Mouse (Mus musculus): Measurements from ENCODE around the gene Nsg2. TPM values are rescaled to one million over a fixed set of nuclear protein-coding genes. Genes with fewer than 3 reads are reported as not detected.

The Nsg2 gene
- polyA plus RNA-seq, 1 experiment from 2014 or later: 7.2 TPM

DNA sequence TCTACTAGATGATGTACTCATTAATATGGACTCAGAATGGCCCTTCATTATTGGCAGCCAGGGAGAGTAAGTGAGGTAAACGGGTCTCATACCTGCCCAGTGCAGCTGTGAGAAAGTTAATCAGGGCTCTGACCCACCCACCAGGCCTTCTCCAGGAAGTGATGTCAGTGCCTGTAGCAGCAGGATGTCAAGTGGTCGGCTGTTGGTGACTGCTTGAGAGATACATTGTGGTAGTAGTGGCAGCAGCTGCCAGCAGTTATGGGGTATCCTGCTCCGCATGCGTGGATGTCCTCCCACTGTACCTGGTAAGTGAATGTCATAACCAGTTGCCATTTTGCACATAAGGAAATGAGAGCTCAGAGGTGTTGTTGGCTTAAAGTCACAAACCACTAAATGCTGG, 39.4 kb downstream of the Nsg2 start:
- Histone ChIP-seq H3K27ac (no peak overlapping the region), H3K36me3 (no peaks in the 10 kb centered on the region), H3K9me3 (no peaks in the 10 kb centered on the region), H3K9ac (replicated peaks) (no peak overlapping the region), H3K4me2 (no peak overlapping the region), H3K4me3 (replicated peaks) (no peak overlapping the region), H3K27me3 (no peaks in the 10 kb centered on the region), H3K4me1 (replicated peaks) (peaks cover 15% of the 10 kb centered on the region)
- WGBS: 39% methylated on average over 4 of the region's 4 CpGs
- ATAC-seq (ENCODE audit: insufficient number of reproducible peaks, insufficient read depth, low FRiP score, low TSS enrichment, low read depth): no peak

DNA sequence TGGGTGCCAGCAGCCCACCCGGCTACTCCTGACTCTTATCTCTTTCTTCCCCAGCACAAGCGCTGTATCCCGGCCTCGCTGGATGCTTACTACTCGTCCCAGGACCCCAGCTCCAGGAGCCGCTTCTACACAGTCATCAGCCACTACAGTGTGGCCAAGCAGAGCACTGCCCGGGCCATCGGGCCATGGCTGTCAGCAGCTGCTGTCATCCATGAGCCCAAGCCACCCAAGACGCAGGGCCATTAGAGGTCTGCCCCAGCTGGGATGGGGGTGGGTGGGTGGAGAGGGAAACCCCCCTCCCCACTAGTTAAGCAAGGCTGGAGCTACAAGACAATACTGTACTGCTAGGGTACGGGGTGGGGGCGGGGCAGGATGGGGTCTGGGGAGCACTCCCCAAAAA, 57.1 kb downstream of the Nsg2 start:
- no peaks in the 10 kb centered on the region for H3K27me3 ChIP-seq
- no peak for ATAC-seq (ENCODE audit: insufficient number of reproducible peaks, insufficient read depth, low FRiP score, low TSS enrichment, low read depth)
- H3K36me3 ChIP-seq: no peaks in the 10 kb centered on the region
- H3K4me2 ChIP-seq: no peak overlapping the region
- WGBS: 87% methylated on average over 11 of the region's 11 CpGs
- H3K9me3 ChIP-seq: no peaks in the 10 kb centered on the region
- no peak overlapping the region for H3K9ac ChIP-seq (replicated peaks)
- 0 out of 2 replicates have a peak, but pooled peaks cover 2% of the 10 kb centered on the region for H3K4me1 ChIP-seq (replicated peaks)
- no peak overlapping the region for H3K27ac ChIP-seq
- no peak overlapping the region for H3K4me3 ChIP-seq (replicated peaks)

DNA sequence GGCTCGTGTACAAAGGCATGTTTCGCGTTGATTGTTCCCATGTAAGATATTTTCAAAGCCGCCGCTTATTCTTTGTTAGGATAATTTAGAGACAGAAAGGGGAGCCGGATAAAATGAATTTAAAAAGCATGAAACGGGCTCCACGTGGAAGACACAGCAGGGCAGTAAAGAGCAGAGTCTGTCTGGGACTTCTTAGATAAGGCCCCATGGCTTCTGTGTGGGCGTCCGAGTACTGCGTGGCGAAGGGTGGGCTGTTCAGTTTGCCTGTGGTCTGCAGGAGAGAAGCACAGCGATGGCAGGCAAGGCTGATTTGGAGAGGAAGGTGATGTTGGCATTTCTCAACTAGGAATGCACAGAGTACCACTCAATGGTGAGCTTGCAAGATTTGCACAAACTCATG, 57.6 kb downstream of the Nsg2 start:
- 0 out of 2 replicates have a peak, but pooled peaks cover 2% of the 10 kb centered on the region for H3K4me1 ChIP-seq (replicated peaks)
- no peak overlapping the region for H3K9ac ChIP-seq (replicated peaks)
- WGBS: 87% methylated on average over 13 of the region's 13 CpGs
- no peak for ATAC-seq (ENCODE audit: insufficient number of reproducible peaks, insufficient read depth, low FRiP score, low TSS enrichment, low read depth)
- H3K9me3 ChIP-seq: no peaks in the 10 kb centered on the region
- no peak overlapping the region for H3K4me2 ChIP-seq
- no peak overlapping the region for H3K4me3 ChIP-seq (replicated peaks)
- H3K27me3 ChIP-seq: no peaks in the 10 kb centered on the region
- H3K27ac ChIP-seq: no peak overlapping the region
- no peaks in the 10 kb centered on the region for H3K36me3 ChIP-seq

DNA sequence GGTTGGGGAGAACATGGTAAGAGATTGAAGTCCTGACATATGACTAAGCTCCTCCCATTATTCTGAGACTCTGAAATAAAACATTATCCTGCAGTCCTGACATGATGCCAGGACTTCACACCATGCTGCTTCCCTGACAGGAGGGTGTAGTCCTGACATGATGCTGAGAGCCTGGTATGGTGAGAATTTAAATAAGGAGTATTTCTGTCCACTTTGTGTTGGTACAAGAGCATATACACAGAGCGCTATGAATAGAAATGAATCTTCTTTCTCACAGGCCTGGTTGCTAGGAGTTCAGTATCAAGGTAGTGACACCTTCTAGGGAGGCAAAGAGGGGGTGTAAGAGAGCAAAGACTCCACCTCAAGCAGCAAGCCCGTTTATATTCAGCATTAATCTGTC, 60.8 kb downstream of the Nsg2 start:
- Histone ChIP-seq H3K27ac (no peak overlapping the region), H3K9ac (replicated peaks) (no peak overlapping the region), H3K36me3 (no peaks in the 10 kb centered on the region), H3K4me1 (replicated peaks) (0 out of 2 replicates have a peak, but pooled peaks cover 6% of the 10 kb centered on the region), H3K9me3 (no peaks in the 10 kb centered on the region), H3K27me3 (peaks cover 5% of the 10 kb centered on the region; the same call in 1 of the 2 replicates), H3K4me2 (no peak overlapping the region), H3K4me3 (replicated peaks) (no peak overlapping the region)
- no peak for ATAC-seq (ENCODE audit: insufficient number of reproducible peaks, insufficient read depth, low FRiP score, low TSS enrichment, low read depth)
- WGBS: 64% methylated on average over 2 of the region's 2 CpGs

DNA sequence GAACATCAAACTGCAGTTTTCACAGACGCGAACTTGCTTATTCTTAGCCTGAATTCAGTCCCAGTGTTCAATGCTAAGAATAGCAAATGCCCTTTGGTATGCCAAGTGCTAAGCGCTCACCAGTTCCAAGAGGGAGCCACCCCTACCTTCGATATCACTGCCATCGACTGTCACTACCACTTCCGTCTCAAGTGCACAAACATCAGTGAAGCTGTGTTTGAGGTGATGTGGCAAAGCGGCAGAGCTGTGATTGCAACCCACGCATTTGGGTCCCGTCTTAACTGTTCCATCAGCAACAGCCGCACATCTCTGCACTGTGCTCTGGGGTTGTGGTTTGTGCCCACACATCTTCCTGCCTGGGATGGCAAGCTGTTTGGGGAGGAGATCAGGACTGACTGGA, 61.6 kb downstream of the Nsg2 start:
- no peak overlapping the region for H3K4me3 ChIP-seq (replicated peaks)
- H3K27ac ChIP-seq: no peak overlapping the region
- H3K36me3 ChIP-seq: no peaks in the 10 kb centered on the region
- WGBS: 87% methylated on average over 10 of the region's 10 CpGs
- H3K27me3 ChIP-seq: peaks cover 5% of the 10 kb centered on the region; the same call in 1 of the 2 replicates
- H3K9ac ChIP-seq (replicated peaks): no peak overlapping the region
- no peak for ATAC-seq (ENCODE audit: insufficient number of reproducible peaks, insufficient read depth, low FRiP score, low TSS enrichment, low read depth)
- H3K4me1 ChIP-seq (replicated peaks): 0 out of 2 replicates have a peak, but pooled peaks cover 6% of the 10 kb centered on the region
- H3K4me2 ChIP-seq: no peak overlapping the region
- no peaks in the 10 kb centered on the region for H3K9me3 ChIP-seq

DNA sequence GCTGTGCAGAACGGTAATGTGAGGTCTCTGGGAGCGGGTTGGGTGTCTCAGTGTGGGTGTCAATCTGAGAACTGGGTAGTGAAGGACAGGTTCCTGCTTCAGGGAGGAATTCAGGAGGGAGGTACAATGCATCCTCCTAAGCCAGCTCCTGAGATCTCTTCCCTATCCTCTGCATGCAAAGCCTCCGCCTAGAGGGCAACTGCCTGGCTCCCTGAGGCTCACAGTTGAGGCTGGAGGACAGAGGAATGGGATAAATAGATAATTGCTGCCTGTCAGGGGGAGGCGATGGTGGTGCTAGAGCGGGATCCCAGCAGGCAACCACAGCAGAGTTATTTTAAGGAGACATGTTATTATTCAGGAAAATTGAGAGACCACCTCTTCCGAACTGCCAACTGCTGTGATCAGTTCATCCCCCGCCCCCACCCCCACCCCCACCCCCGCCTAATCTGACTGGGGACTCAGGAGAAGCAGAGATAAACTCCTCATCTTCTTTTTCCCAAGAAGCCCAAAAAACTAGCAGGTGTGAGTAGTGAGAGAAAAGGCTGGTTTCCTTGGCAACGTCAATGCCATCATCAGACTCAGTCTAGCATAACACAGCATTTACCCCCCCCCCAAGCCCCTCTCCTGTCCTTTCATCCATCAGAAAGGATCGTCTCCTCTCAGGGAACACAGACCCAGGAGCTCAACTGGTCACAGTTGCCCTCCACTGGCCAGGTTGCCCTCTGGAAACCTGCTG, 63.7 kb downstream of the Nsg2 start:
- no peak overlapping the region for H3K4me3 ChIP-seq (replicated peaks)
- 18% methylated on average over 10 of the region's 10 CpGs for WGBS
- no peaks in the 10 kb centered on the region for H3K9me3 ChIP-seq
- 0 out of 2 replicates have a peak, but pooled peaks cover 6% of the 10 kb centered on the region for H3K4me1 ChIP-seq (replicated peaks)
- H3K27ac ChIP-seq: no peak overlapping the region
- no peaks in the 10 kb centered on the region for H3K36me3 ChIP-seq
- peaks cover 5% of the 10 kb centered on the region; the same call in 1 of the 2 replicates for H3K27me3 ChIP-seq
- no peak overlapping the region for H3K4me2 ChIP-seq
- ATAC-seq (ENCODE audit: insufficient number of reproducible peaks, insufficient read depth, low FRiP score, low TSS enrichment, low read depth): no peak
- no peak overlapping the region for H3K9ac ChIP-seq (replicated peaks)

DNA sequence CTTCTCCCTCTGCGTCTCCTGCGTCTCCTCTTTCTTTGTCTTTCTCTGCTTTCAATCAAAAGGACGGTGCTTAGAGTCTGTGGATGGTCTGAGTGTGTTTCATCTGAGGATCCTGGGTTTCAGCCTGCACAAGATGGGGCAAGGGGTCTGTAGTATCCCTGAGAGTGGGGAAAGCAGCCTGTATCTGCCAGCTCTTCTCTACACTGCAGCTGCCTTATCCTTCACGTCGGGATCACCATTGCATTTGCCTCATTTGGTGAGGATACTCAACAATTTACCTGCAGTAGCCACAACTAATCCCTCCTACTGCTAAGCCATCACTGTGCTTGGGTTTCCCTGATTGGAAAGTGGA, 64.2 kb downstream of the Nsg2 start:
- WGBS: 23% methylated on average over 5 of the region's 5 CpGs
- Histone ChIP-seq H3K4me1 (replicated peaks) (0 out of 2 replicates have a peak, but pooled peaks cover 6% of the 10 kb centered on the region), H3K27me3 (peaks cover 5% of the 10 kb centered on the region; the same call in 1 of the 2 replicates), H3K9me3 (no peaks in the 10 kb centered on the region), H3K27ac (no peak overlapping the region), H3K4me3 (replicated peaks) (no peak overlapping the region), H3K9ac (replicated peaks) (no peak overlapping the region), H3K4me2 (no peak overlapping the region), H3K36me3 (no peaks in the 10 kb centered on the region)
- ATAC-seq (ENCODE audit: insufficient number of reproducible peaks, insufficient read depth, low FRiP score, low TSS enrichment, low read depth): no peak

DNA sequence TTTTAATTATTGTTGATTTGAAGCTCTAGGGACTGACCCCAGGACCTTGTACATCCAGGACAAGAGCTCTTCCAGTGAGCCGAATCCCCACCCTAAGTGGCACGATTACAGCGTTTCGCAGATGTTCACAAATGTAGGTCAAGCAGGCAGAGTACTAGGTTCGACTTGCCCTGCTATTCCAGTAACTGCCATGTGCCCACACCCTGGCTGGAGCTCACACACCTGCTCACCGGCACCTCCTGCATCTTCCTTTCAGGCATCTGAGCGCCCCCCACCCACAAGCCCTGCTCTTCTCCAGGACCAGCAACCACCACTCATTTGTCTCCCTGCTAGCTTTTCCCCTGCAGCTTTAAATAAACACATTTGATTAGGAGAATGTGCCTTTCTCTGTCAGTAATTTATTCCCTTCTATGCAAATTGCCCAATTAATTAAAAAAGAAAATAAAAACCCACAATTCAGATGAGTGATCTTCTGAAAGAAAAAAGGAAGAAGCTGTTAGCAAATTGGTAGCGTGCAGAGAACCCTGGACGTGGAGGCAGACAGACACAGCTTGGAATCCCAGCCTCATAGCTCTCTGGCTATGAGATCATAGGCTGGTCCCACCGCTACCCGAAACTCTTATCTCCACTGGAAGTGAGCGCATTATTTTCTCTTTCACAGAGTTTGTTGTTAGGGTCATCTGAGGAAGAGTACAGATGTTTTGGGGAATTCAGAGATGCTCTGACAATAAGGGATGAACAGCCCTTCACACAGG, 68.7 kb downstream of the Nsg2 start:
- H3K4me1 ChIP-seq (replicated peaks): no peaks in the 10 kb centered on the region
- H3K9ac ChIP-seq (replicated peaks): no peak overlapping the region
- H3K36me3 ChIP-seq: no peaks in the 10 kb centered on the region
- no peak for ATAC-seq (ENCODE audit: insufficient number of reproducible peaks, insufficient read depth, low FRiP score, low TSS enrichment, low read depth)
- H3K27me3 ChIP-seq: no peaks in the 10 kb centered on the region; the same call in none of the 2 replicates
- 74% methylated on average over 12 of the region's 12 CpGs for WGBS
- H3K27ac ChIP-seq: no peak overlapping the region
- H3K4me3 ChIP-seq (replicated peaks): no peak overlapping the region
- no peak overlapping the region for H3K4me2 ChIP-seq
- H3K9me3 ChIP-seq: no peaks in the 10 kb centered on the region

DNA sequence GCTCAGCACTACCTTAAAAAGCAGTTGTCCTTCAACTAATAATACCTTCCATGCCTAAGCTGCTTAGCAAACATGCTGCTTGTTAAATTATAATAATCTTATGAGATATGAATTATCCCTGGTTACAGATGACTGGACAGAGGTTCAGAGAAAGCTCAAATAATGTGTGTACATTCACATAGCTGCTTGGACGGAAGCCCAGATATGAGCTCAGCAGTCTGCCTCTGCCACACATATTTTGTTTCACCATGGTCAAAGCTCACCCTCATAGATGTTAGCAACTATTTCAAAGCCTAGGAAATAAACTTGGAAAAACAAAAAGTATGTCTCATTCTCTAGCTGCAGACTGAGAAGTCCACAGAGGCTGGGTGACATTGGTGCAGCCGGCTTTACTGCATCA, 74.9 kb downstream of the Nsg2 start:
- H3K27ac ChIP-seq: no peak overlapping the region
- H3K4me1 ChIP-seq (replicated peaks): no peaks in the 10 kb centered on the region
- no peak overlapping the region for H3K4me2 ChIP-seq
- no peak overlapping the region for H3K4me3 ChIP-seq (replicated peaks)
- H3K36me3 ChIP-seq: no peaks in the 10 kb centered on the region
- 74% methylated on average over 2 of the region's 2 CpGs for WGBS
- no peaks in the 10 kb centered on the region; the same call in 1 of the 2 replicates for H3K27me3 ChIP-seq
- no peaks in the 10 kb centered on the region for H3K9me3 ChIP-seq
- H3K9ac ChIP-seq (replicated peaks): no peak overlapping the region
- no peak for ATAC-seq (ENCODE audit: insufficient number of reproducible peaks, insufficient read depth, low FRiP score, low TSS enrichment, low read depth)

DNA sequence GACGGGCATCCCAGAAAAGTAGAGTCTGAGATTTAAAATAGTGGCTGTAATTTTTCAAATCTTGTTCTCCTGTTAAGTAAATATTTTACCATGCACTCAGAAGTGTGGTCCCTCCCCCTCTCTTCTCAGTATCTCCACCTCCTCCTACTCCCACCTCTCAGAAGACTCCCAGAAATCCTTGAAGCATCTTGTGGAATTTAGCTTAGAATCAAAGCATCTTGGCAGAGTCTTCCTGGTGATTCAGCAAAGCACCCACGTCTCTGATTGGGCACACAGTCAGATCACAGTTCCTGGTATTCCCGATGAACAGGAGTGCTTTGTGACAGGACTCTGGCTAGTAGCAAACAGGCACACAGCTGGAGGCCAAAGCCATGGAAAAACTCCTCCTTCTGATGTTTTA, 83.2 kb downstream of the Nsg2 start:
- Histone ChIP-seq H3K9ac (replicated peaks) (no peak overlapping the region), H3K4me2 (no peak overlapping the region), H3K4me1 (replicated peaks) (peaks cover 19% of the 10 kb centered on the region), H3K4me3 (replicated peaks) (no peak overlapping the region), H3K36me3 (no peaks in the 10 kb centered on the region), H3K9me3 (no peaks in the 10 kb centered on the region), H3K27me3 (no peaks in the 10 kb centered on the region), H3K27ac (no peak overlapping the region)
- WGBS: 61% methylated on average over 3 of the region's 3 CpGs
- ATAC-seq (ENCODE audit: insufficient number of reproducible peaks, insufficient read depth, low FRiP score, low TSS enrichment, low read depth): no peak

DNA sequence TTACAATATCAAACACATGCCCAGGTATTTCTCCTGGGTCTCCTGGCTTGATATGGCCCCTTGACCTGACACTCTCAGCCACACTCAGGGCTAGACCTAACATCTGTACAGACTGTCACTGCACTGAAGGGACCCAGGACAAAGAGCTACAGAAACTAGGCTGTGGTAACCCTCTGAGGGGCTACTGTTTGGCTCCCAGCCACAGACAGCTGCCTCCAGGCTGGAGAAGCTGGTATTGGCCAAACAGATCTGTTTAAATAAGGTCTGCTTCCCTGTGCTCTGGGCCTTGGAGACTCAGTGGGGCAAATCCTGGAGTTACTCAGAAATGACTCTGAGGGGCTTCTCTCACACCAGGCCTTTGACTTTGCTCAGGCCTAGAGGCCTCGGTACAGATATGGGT, 86.3 kb downstream of the Nsg2 start:
- no peak overlapping the region for H3K4me3 ChIP-seq (replicated peaks)
- no peaks in the 10 kb centered on the region for H3K27me3 ChIP-seq
- peak overlapping the region; percentile 76 for H3K27ac ChIP-seq
- H3K4me1 ChIP-seq (replicated peaks): peaks cover 19% of the 10 kb centered on the region
- no peaks in the 10 kb centered on the region for H3K36me3 ChIP-seq
- ATAC-seq (ENCODE audit: insufficient number of reproducible peaks, insufficient read depth, low FRiP score, low TSS enrichment, low read depth): no peak
- 87% methylated on average over 1 of the region's 1 CpGs for WGBS
- no peaks in the 10 kb centered on the region for H3K9me3 ChIP-seq
- H3K9ac ChIP-seq (replicated peaks): 0 out of 2 replicates have a peak overlapping the region, but pooled peaks have one; percentile 18
- no peak overlapping the region for H3K4me2 ChIP-seq

Measured in limb, embryonic 12.5 days (tissue).